Mouse (Mus musculus): ENCODE data around the gene Frmd4b.

GRCm38 (mm10) chr6:97407425-97407824 lies 209.9 kb downstream of the Frmd4b start:
- TF ChIP-seq CTCF (IDR thresholded peaks at IDR 0.05; ENCODE audit: control insufficient read depth, insufficient read depth, insufficient replicate concordance, low read depth, low read length): no peak
- no peak for TF ChIP-seq POLR2A (IDR thresholded peaks at IDR 0.05; ENCODE audit: control insufficient read depth, low read depth, low read length)
